In the genomic region with DNA sequence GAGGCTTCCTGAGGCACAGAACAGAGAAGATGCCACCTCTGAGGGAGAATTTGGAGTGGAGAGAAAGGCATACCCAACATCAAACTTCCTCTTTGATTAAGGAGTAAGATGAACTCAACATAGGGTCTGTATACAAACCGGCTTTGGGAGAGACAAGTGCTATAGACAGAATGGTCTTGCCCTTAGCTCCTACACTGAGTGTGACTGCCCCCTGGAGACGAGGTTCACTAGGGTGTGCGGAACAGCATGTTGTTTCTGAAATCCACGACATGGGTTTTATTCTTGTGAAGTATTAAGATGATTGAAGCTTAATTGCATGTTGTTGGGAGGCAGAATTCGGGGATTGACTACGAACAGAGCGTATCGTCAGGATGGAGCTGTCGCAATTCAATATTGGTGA, we compare ENCODE assay signal across 8 mouse cellular contexts.
DNase-seq lines count a peak whose midpoint lies in the region; ATAC-seq and TF ChIP-seq lines count a peak whose summit lies in the region.

No protein-coding gene starts in this region.

- H3K4me3 ChIP-seq in left cerebral cortex, adult 2 months, result no peak overlapping the region

- POLR2A ChIA-PET in Patski (lab: Charles Lee), result no interaction called here

- ATAC-seq in Patski, result no peak
- peak; percentile 94 for ATAC-seq in common myeloid progenitor, adult 5-6 weeks (replicated peaks; ENCODE audit: low read depth, poor library complexity, severe bottlenecking)

- H3K27me3 ChIP-seq in Patski, result no peaks in the 10 kb centered on the region

- DNase-seq in left cerebral cortex, adult 2 months (ENCODE audit: extremely low spot score in 1 of 2, low spot score in 2 of 2), result peak; percentile 11 to 17
- DNase-seq in left cerebral cortex, adult 11 months (ENCODE audit: low spot score), result no peak
- no peak for DNase-seq in Patski (ENCODE audit: low read depth, low spot score)
- peak; percentile 24 to 63 for DNase-seq in kidney, adult 8-10 months
- DNase-seq in lung, postnatal 14 days, result peak; percentile 69
- peak; percentile 12 for DNase-seq in testis, postnatal 14 days (ENCODE audit: low spot score)
- no peak for DNase-seq in c-Kit-positive CD71-positive TER-119-positive erythroid progenitor cells, embryonic 14.5 days (ENCODE audit: low spot score)

- intact Hi-C loops in left cerebral cortex, adult 2 months (cut with DNase I), result loop anchor here (5.0 kb wide), 2 partner anchors 396 to 566 kb away; a partner anchor contains a TSS

- TF ChIP-seq CTCF in left cerebral cortex, adult 2 months (IDR thresholded peaks at IDR 0.05), result peak; percentile 54
- TF ChIP-seq CTCF in Patski (IDR thresholded peaks at IDR 0.05), result peak; percentile 35

- CTCF ChIA-PET in Patski (lab: Charles Lee), result interaction anchor here (1.6 kb wide), 1 partner anchor 10 kb away, joined by 3 read pairs; no protein-coding TSS in a partner anchor

- no peak overlapping the region for H3K27ac ChIP-seq in left cerebral cortex, adult 2 months

- in situ Hi-C loops in Patski (cut with MboI; ENCODE audit: low pct_unique_long_range_greater_than_20kb), result no loop called here

Comparison
In these comparisons a context has a peak if more than half of its experiments do, and no peak if none do; other contexts are left out.
1. DNase-seq: peak in left cerebral cortex, adult 2 months (2 of 2), kidney, adult 8-10 months (2 of 2), lung, postnatal 14 days (single experiment) and testis, postnatal 14 days (single experiment); none in left cerebral cortex, adult 11 months (single experiment), Patski (single experiment) and c-Kit-positive CD71-positive TER-119-positive erythroid progenitor cells, embryonic 14.5 days (single experiment).